Mouse (Mus musculus) c-Kit-positive CD71-positive TER-119-negative erythroid progenitor cells, embryonic 14.5 days (primary cell): ENCODE data around the gene Psmg3.

Source experiments
- DNase-seq: peaks from one replicate; pipeline ENCODE4 v3.0.0-alpha.2; 2013; ENCODE audit warnings: low read depth

Psmg3 gene

DNA sequence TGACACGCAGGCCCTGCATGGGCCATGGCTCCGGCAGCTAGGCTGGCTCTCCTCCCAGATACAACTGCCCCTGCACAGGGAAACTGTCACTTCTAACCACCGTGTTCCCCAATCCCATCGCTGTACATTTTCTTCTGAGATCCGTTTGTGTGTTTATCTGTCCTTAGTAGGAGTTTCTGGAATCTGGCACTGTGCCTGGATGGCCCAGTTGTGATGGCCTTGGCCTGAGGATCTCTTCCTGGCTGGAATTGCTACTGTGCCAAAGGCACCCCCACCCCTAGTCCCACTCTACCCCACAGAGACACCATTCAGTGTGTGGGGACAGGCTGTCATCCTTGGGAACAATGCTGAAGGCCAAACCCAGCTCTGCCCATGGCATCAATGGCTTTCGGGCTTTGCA is 10.7 kb downstream of the Psmg3 start:
- no peak for DNase-seq

DNA sequence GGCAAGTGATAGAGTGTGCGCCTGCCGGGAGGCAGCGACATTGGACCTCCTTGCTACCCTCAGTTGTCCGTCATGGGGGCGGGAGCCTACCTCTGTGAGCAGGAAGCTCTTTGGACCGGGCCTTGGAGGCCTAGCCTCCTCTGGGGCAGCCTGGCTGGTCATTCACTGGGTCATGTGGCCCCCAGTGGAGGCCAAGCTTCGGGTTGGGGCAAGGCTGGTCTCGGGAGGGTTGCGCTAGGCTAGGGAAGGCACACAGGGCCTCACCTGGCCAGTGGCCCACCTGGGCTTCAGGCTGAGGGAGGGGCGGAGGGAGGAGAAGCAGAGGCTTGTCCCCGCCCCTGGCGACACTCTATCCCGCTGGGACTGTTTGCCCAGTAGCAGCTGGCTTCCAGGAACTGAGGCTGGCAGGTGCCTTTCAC is 12.7 kb downstream of the Psmg3 start:
- no peak for DNase-seq

DNA sequence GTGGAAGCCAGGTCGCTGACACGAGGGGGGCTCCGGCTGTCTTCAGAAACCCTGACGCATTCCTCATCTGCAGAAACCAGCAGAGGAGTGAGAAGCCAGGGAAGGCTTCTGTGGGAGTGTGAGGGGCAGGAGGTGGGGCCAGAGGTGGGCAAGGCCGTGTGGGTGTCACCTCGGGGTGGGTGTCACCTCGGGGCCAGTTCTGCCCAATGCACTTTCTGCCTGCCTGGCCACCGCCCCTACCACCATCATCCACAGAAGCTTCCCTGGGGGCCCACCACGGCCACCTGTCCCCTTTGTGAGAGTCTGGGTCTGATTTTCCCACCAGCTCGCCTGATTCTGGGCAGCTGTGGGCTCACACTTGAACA is 13.6 kb downstream of the Psmg3 start:
- no peak for DNase-seq

DNA sequence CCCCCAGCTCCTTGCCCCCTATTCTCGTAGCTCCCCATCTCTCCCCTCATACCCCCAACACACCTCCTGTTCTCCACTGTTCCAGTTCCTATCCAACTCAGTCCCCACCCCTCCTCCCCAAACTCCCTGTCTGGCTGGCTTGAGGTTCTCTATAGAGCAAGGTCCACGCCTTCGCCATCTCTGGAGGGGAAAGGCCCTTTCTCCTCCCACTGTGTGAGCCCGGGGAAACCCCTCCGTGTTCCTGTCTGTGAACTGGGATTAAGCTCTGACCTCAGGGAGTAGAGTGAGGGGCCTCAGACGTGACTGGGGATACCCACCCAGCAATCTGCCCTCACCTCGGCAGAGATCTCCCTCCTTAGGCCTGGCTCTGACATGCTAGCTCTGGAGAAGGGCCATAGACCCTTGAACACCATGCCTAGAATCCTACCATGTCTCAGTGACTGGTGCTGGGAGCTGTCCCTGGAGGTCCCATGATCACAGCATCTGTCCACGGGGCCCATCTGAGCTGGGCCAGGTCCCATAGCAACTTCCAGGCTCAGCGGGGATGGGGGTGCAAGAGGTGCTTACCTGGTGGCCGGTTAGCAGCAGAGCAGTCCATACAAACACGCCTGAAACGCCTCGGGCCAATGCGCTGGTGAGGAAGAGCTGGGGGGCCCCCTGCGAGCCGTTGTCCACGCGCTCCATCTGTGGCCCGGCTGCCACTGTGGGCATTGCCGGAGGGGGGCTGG is 14.1 kb downstream of the Psmg3 start:
- DNase-seq, result no peak

DNA sequence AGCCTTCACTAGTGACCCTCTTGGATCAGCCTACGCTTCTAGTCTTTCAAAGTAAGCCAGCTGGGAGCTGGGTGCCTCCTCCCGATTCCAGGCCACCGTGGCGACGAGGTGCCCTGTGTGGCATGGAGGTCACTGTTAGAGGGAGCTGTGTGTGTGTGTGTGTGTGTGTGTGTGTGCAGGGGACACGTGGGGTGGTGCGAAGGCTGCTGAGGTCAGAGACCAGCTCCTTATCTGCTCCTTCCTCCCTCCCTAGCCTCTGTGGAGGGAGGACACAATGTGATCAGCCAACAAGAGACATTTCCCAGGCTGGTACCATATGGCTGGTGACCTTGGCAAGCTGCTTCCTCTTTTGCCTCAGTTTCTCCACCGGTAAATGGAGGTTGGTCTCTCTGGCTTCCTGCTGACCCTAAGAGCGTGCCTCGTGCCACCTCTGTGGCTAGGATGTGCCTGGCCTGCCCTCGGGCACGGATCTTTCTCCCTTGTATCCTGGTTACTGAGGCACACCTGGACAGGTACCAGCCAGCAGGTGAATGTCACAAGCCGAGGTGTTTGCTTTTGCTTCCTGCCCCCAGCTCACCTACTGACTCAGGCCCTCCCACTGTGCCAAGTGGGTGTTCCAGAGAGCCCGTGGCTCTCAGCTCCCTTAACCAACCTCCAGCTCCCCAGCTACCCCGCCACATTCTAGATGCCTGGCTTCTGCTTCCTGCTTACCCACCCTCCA is 14.8 kb downstream of the Psmg3 start:
- no peak for DNase-seq

DNA sequence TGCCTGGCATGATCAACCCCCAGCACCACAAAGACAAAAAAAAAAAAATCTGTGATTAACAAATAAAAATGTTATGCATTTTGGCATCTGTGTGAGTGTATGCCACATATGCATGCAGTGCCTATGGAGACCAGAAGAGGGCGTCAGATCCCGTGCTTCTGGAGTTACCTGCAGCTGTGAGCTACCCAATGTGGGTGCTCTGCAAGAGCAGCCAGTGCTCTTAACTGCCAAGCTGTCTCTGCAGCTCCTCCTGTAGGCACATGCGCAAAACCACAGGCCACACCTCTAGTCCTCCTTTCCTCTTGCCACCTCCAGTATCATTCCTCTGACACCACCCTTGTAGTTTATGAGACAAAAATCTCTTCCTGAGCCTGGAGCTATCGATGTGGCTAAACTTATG is 17.3 kb downstream of the Psmg3 start:
- no peak for DNase-seq

DNA sequence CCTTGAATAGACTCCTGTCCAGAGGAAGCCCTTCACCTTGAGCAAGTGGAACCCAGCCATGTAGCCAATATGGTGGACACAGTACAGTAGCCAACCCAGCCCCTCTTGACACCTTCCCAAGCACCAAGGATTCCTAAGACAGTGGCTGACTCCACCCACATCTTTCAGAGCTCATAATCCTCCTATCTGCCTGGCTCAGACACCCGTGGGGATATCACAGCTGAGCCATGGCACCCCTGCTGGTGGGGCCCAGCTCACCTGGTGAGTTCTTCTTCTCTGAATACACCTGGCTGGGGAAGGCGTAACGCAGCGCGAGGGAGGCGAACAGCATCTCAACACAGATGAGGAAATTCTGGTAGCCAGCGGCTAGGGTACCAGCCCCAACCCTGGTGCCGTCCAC is 20.8 kb downstream of the Psmg3 start:
- DNase-seq, result no peak

DNA sequence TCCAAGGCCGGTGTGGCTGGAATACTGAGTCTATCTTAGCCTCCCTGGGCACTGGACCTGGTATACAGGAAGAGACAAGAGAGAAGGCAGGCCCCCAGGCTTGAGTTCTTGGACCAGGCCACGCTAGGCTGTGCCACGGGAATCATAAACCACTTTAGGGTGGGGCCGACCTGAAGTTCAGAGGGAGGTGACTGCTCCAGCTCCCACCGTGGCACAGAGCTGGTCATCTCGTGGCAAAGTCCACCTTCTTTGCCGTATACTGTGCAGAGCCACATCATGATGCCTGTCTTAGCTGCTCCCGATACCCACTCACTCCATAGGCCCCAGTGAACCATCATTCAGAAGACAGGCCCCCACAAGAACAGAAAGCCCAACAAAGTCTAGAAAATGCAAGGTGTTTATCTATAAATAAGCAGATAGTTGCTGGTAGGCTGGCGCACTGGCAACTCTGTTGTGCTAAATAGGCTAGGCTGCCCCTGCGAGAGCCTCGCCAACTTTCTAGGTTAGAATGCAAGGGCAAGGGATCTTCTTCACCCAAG is 22.0 kb downstream of the Psmg3 start:
- no peak for DNase-seq

DNA sequence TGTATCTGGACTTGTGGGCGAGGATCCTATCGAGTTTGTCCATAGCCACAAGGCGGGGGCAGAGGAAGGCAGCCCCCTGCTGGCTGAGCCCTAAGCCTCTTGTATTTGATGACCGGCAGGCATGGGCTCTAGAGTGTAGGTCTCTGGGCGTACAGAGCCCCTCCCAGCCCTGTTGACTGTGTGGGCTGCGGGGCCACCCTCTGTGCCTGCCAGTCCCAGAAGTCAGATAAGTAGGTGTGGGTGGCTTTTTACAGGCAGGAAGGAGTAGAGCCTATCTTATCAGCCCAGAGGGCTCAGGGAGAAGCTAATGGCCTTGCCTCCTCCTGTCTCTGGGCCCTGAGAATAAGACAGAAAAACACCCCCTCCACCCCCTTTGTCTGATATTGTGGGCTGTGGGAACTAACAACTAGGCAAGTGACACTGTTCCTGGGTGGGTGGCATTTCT is 22.6 kb downstream of the Psmg3 start:
- peak; percentile 88 for DNase-seq

DNA sequence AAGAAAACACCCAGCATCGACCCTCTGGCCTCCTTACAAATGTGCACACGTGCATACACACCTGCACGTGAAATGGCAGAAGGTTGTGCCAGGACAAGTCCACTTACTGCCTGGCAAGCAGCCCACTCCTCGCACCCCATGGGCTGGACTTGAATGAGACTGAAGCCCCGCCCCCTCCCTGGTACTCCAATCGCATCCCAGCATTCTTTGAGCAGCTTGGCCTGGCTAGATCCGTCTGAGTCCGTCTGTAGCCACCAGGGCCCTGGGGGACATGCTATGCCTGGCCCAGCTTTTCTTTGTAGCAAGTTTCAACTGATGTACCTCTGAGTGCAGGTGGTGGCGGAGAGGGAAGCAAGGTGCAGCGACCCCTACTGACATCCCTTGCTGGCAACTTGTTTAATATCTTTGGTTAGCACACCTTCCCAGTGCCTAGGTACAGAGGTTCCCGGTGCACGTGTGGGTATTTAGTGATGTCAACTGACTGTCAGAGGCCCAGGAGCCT is 23.0 kb downstream of the Psmg3 start:
- no peak for DNase-seq

DNA sequence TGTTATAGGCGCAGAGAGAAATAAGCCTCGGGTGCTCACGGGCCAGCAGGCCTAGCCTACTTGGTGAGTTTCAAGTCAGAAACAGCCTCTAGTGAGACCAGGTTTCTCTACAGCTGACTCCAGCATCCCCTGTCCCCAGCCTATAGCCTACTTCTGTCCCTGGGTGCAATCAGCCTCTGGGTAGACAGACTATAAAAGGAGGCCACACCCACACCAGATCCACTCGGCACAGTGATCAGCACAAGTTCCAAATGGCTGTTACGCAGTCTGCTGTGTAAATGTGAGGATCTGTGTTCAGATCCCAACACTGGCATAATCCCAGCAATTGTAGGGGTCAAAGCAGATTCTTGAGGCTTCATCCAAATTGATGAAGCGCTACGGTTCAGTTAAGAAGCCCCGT is 23.5 kb downstream of the Psmg3 start:
- no peak for DNase-seq

DNA sequence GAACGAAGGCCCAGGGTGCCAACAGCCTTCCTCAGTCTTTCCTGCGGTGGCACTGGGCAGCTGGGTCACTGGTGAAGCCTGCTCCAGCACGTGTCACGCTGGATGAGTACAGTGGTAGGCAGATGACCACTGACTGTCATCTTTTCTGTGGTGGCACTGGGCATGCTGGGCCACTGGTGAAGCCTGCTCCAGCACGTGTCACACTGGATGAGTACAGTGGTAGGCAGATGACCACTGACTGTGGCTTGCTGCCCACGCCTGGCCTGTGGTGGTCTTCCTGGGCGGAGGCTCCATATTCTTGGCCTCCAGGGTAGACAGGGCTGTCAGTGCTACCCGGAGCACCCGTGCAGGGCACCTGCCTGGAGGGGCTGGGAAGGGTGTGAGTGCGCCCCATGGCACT is 24.8 kb downstream of the Psmg3 start:
- no peak for DNase-seq

DNA sequence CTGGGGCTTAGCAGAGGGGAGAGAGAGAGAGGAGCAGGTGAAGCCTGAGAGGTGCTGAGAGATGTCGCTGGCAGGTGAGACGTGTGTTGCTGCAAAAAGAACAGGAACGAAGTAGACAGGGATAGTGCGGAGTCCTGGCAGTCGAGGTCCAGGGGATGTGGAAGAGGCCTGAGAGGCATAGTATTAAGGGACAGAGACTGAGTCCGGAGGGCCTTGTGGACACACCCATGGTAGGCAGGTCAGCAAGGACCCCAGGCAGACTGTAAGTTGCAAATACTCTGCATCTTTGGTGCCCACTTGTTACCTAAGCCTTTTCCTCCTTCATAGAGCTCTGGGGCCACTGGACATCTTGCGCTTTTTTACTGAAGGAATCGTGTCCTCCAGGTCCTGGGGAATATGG is 25.5 kb downstream of the Psmg3 start:
- no peak for DNase-seq

DNA sequence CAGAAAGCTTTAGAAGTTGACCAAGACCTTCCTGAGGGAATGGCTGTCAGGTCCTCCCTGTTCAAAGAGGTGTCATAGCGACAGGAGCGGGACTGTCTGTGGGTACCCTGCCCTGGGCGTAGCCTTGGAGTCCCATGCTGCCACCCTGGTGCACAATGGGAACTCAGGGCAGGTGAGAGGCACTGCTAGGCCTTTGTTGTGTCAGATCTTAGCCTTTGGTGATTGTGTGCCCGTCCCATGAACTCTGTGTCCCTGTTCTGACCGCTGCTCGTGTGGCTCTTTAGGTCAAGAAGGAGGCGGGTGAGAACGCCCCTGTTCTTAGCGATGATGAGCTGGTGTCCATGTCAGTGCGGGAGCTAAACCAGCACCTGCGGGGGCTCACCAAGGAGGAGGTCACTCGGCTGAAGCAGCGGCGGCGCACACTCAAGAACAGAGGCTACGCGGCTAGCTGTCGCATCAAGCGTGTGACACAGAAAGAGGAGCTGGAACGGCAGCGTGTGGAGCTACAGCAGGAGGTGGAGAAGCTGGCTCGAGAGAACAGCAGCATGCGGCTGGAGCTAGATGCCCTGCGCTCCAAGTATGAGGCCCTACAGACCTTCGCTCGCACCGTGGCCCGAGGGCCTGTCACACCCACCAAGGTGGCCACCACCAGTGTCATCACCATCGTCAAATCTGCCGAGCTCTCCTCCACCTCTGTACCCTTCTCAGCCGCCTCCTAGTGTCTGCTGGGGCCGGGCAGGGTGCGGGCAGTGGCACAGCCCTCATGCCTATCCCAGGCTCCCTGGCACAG is 26.7 kb downstream of the Psmg3 start:
- no peak for DNase-seq

DNA sequence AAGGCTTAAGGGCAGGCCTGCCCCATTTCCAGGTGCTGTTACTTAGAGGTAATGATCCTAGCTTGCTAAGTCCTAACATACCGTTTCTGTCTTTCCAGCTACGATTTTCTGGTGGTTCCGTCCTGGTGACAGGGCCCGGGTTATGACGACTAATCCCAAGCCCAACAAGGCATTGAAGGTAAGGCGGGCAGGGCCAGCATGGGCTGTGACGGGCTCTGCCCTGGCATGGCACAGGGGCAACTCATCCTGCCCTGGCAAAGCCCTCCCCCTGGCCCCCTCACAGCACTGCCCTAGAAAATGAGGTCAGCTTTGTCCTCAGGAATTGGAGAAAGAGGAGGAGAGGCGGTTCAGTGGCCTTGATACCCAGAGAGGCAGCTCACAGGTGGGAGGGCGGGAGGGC is 27.6 kb downstream of the Psmg3 start:
- DNase-seq, result no peak

DNA sequence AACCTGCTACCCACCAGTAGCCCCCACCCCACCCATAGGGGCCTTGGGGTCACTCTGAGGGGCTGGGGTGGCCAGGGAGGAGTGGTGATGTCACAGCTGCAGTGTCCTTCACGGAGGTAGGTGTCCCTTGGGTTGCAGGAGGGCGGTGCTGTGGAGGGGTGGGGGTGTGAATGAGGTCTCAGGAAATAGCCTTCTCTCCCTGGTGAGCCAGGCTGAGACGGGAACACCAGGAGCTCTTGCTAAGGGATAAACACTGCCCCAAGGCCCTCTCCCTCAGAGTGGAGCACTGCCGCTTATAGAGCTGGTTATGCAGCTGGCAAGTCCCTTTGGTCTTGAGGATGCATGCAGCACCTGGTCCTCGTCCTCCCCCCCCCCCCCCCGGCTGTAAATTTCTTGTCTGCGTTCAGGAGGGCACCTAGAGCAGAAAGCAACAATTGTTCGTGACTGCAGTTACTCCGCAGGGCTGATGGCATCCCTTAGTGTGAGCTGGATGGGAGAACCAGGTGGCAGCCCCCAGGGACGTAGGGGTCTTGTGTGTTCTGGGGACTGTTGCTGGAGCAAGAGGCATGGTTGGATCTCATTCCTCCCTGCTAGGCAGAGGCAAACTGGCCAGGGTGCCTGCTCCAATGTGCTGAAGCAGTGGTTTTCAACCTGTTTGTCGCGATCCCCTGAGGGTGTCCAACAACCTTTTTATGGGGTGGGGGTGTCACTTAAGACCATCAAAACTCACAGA is 28.4 kb downstream of the Psmg3 start:
- no peak for DNase-seq

DNA sequence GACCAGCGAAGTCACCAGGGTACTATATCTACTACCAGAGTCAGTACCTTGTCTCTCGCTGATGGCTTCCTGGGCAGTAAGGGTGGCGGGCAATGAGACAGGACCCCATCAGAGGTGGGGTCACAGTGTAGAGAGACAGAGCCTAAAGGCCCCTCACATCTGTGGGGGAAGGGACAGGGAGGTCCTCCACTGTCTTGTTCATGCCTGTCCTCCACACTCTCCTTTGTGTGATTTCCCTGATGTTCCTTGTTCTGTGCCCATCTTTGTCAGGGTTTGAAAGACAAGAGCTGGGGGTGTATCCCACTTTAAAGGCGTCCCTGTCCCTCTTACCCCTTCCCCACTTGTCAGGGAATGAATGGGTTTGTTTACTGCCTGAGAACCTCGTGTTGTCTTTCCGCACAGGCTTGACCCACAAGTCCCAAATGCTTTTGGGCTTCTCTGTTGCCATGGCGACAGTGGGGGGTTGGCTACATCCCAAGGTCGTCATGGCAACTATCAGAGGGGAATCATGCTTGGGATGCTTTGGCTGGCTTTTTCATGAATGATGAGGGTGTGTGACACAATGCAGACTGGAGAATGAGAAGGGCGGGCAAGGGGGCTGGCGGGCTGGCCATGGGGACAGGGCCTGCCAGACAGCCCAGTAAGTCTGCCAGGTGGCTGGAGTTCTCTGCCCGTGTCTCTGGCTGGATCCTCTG is 29.1 kb downstream of the Psmg3 start:
- DNase-seq, result no peak

DNA sequence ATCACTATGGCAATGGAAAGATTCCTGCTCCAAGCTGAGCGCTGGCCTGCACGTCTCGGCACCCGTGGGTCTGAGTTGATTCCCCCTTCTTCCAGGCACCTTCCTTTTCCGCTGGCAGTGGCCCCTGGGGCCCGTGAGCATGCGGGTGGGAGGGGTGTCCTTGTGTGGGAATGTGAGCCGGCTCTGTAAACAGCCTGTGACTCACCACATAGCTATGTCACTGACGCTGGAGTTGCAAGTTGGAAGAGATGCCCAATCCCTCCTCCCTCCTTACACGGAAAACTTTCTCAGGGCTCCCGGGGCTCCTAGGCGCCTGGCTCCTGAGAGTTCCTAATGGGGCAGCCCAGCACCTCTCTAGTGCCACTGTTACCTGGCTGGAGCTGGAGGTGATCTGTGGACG is 29.8 kb downstream of the Psmg3 start:
- no peak for DNase-seq

DNA sequence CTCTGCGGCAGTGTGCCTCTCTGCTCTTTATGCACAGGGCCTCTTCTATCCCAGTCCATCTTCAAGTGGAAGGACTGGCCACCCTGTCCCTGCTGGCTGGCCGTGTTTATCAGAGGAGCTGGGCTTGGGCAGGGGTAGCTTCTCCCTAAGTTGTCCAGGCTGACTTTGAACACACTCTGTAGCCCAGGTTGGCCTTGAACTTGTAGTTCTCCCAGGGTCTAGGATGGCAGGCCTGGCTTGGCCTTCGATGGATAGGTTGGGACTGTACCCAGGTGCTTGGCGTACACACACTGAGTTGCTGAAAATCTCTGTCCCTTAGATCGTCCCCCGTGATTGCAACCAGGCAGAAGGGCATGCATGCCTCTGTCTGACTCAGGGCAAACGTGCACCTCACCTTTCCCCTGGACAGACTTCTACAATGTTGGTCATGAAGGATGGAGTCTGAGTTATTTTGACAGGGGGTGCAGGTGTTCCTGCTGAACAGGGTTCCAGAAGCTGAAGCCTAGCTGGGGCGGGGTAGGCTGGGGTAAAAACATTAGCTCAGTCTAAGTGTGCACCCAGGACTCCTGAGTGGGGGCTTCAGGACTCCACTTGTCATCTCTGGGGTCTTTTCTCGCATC is 30.6 kb downstream of the Psmg3 start:
- DNase-seq, result no peak

DNA sequence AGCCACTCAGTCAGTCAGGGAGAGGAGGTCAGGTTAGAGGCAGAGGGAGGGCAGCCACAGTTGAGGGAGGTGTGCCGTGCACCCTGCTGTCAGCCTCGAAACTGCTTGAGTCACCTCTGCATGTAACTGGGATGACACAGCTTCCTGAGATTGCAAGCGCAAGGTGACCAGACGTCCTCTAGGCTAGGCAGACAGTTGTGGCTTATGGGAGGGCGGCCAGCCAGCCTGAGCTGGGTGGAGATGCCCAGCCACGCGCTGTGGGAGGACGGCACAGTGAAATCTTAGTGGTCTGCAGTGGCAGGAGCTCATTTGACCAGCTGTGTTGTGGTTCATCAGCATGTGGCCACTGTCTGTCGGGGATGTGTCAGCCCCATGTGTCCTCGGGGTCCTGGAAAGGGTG is 31.7 kb downstream of the Psmg3 start:
- no peak for DNase-seq

DNA sequence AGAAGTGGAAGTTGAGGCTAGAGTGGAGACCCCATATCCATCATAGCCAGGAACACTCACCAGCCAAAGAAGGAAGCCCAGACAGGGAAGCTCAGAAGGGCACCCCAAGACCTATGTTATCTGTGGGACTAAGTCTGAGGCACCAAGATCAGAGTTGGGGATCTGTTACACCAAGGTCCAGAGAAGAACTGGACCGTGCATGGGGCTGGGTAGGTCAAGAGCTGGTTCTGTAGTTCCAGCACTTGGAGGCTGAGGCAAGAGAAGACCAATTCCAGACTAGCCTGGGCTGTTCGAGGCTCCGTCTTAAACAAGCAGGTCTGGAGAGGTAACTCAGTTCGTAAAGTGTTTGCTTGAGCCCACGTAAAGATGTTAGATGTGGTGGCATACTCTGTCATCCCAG is 32.5 kb downstream of the Psmg3 start:
- DNase-seq, result no peak
